Mouse (Mus musculus): ENCODE results near the gene Cacna2d3.

GRCm38 (mm10) chr14:29305623-29306022, 416.0 kb downstream of the Cacna2d3 start:
- no peak for TF ChIP-seq GATA1 (IDR thresholded peaks at IDR 0.05; ENCODE audit: borderline replicate concordance, low read length)
- no peak for TF ChIP-seq CTCF (IDR thresholded peaks at IDR 0.05; ENCODE audit: low read depth, low read length)
- TF ChIP-seq TAL1 (conservative IDR thresholded peaks at IDR 0.05; ENCODE audit: low read depth, low read length) = no peak

Measured in G1E (cell line).